Mouse (Mus musculus) left cerebral cortex, postnatal 25 days (tissue): Measurements from ENCODE around the gene Iqca. TPM values are rescaled to one million over a fixed set of nuclear protein-coding genes. Genes with fewer than 3 reads are reported as not detected.

Experiments used
- DNase-seq, 2 experiments: peaks; one replicate each; pipeline ENCODE4 v3.0.0; 2022; ENCODE audit warnings: low spot score in 2 of 2, mixed read lengths in 1 of 2
- intact Hi-C: fragments of 180-260 bp; cut with DNase I; formaldehyde crosslinking; loops from one replicate; pipeline ENCODE4 v1.15.1; 2025
- total RNA-seq, 2 experiments: library from RNA; stranded (reverse); gene quantifications; 2 replicates each; pipeline ENCODE4 v1.2.3; 2021

The Iqca gene
- under 1 TPM; 0.32 to 0.64 TPM for total RNA-seq

DNA sequence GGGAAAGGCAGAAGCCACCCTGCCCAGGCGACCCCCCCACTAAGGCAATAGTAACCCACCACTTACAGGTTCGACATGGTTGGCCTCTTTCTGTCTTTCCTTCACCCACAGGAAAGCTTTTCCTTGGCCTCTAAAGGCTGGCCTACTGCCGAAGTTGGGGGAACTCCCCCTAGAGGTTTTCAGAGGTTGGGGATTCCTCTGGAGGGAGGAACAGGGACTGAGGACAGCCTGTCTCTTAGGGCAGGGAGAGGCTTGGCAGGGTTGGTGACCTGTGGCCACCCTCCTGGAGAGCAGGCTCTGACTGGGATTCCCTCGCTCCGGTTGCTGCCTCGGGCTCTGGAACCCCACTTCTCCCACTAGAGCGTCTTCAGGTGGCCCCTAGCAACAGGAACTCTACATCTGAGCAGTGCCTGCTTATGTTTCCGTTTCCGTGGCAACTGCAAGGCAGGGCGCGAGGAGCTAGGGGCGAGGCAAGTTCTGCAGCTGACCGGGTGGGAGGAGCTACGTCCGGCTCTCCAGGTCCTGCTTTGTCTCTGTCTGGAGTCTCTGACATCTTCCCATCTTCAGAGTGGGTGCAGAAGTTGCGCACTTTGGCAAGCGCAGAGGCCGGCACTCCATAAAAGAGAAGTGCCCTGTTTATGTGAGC lies at the start of gene Iqca:
Gene Iqca, minus strand, starts transcription at position 303 of the 646 bp plus-strand sequence.
- intact Hi-C loops, result no loop called here

DNA sequence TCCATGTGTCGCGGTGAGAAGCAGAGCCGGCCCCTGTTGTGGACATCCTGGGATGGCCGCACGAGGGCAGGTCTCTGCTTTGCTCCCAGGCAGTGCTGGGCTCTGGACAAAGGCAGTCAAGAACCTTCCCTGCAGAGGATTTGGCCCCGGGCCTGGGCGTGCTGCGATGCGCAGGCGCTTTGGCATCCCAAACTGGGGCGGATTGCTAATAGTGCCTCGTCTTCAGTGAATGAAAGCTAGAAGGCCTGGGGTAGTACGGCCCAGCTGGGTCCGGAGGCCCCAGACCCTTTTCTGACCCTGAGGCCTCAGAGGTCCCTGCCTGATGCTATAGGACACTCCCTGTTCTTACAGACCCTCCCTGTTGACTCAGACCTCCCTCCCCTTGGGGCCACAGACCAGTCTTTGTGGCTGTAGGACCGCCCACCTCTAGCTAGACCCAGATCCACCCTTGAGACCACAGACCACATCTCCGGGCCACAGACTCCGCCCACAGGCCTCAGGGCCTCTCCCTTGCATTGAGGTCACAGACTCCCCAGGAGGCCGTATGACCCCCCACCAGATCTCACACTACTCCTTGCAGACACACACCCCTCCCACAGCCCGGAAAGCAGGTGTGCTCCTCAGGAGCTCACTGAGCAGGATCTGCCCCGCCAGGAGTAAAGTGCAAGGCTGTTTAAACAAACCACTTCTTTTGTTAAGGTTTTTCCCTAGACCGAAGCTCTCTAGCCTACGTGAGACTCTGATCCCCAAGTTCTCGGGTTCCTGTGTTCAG lies 49.2 kb upstream of the Iqca start:
- DNase-seq, result peak; percentile 20 to 41
- intact Hi-C loops, result no loop called here

More for the DNA sequence above, at the start of gene Iqca:
- DNase-seq, result peak; percentile 72 to 75

DNA sequence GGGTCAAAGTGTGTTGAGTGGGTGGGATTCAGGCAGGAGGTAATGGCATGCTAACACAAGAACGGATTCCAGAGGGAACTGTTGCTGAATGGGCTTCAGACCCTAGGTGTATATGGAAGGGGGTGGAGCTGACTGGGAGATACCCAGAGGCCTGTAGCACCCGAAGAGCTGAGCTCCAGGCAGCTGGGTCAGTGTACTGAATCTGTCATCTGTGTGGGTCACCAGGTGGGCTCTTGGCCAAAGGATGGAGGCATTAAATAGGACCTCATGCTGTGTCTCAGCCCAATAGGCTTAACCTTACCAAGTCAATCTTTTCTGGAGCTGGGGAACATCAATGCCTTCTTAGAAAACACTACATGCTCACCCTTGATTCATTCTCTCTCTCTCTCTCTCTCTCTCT lies 48.5 kb upstream of the Iqca start:
- intact Hi-C loops, result no loop called here
- no peak for DNase-seq

DNA sequence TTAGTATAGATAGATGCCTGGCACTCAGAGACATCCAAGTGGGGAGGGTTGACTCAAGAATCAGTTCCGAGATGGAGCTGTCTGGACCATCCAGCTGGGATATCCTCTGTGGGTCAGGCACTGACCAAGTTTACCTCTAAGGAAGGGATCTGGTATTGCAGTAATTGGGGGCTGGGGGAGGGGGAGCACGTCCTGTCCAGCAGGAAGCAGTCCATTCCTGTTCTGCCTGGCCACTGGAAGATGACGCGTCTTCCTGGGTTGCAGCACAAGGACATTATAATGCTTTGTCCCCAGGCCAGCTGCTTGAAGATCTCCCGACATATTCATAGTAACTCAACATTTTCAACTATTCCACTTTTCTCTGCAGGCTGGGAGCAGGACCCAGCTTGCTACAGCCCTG lies 48.0 kb upstream of the Iqca start:
- intact Hi-C loops, result no loop called here
- DNase-seq, result no peak

DNA sequence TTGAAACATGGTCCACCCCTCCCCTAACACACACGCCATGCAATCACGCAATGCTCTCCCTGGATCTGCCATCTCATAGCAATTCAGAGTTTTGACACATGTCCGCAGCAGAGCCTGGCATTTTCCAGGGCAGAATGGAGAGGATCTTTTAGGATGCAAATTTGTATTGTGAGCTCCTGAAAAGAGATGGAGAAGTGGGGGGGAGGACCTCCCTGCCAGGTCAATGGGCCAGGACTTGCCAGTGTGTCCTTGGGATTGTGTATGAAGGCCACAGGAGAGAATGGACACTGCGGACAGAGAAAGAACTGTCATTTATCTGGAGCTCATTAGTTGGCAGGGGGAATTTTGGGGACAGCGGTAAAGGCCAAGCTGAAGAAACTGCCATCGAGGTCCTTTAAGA lies 35.8 kb upstream of the Iqca start:
- intact Hi-C loops, result no loop called here
- DNase-seq, result no peak

DNA sequence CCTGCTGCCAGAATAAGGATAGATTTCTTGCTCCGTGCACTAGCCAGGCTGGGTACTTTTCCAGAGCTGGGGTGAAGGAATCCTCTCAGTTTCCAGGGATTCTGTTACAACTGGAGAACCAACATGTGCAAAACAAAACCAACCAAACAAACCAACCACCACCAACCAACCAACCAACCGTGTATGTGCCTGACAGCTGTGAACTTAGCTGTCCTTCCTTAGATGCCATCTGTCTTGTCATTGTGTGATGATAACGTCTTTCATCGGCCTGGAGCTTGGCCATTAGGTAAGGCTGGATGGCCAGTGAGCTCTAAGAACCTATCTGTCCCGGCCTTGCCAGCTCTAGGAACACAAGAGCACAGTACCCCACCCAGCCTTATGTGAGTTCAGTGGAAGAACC lies 33.7 kb upstream of the Iqca start:
- DNase-seq, result no peak
- intact Hi-C loops, result no loop called here

DNA sequence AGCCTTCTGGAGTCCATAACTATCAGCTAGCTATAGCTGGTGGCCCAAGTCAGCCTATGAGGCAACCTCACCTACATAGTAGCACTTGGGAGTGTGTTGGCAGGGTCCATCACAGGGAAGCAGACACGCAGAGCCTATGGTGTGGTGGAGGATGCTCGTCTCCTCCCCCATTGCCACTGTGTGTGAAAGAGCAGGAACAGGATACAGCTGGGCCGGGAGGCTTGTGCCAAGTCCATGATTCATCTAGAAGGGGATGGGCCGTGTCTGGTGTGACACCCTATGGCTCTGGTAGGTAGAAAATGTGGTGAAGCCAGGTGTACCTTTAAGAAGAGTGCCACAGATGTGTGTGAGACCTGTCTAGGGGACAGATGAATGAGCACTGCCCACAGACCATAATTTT lies 33.0 kb upstream of the Iqca start:
- intact Hi-C loops, result no loop called here
- no peak for DNase-seq

DNA sequence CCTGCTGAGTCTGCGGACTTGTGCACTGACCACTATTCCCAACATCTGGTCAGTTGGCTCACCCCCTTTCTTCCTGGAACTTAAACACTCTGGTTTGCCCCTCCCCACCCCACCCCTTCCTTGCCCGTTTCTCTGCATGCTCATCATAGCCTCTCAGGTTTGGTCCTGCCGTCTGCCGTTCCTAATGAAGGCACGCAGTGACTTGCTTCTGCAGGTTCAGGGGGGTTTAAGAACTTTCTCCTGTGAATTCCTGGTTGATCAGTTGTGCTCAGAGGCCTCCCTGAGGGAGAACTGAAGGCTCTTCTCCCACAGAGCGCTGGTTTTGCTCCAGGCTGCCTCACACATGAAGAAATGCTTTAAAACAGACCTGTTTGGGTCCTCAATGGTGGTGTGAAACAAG lies 30.4 kb upstream of the Iqca start:
- intact Hi-C loops, result no loop called here
- no peak for DNase-seq

DNA sequence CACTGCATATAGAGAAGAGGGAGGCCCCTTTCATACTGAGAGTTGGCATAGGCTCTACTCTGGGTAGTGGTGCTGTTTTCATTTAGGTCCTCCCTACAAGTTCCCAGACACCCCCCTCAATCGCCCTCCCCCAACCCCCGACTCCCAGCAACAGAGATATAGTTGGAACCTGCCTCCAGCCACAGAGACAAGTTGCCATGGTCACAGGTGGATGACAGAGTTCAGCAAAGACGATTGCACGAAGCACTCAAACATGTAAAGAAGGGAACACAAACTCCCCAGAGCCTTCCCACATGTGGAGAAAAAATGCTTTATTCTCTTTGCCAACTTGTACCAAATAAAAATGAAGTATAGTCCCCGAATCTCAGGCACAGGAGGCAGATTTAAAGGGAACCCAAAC lies 29.3 kb upstream of the Iqca start:
- peak in 1 of 2 experiments; percentile 63 for DNase-seq
- intact Hi-C loops, result no loop called here

DNA sequence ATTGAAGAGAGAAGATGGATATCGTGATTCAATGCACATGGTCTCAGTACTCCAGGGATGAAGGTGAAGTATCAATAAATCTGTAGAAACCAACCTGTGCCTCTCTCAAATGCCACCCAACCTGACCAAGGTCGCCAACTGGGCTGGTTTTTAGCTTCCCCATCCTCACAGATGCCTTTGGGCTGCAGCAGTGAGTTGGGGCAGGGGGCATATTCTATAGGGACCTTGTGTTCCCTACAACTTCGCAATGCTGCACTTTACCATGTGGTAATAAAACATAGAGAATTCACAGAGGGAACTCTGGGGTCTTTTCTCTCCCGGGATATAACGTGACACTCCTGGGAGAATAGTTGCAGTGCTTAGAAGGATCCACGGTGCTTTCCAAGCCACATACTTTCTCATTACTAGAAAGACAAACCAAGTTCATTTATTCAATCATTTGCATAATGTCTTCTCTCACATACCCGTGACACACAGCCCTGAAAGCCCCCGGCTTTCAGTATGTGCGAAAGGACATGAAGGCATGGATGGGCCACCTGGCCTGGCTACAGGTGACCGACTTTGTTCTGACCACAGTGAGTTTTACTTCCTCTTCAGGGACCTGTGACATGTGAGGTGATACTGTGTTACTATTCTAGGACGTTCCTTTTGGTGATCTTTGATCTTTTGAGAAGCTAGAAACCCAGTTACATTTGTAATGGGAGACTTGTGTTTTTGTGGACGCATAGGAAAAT lies 27.9 kb upstream of the Iqca start:
- intact Hi-C loops, result no loop called here
- no peak for DNase-seq

DNA sequence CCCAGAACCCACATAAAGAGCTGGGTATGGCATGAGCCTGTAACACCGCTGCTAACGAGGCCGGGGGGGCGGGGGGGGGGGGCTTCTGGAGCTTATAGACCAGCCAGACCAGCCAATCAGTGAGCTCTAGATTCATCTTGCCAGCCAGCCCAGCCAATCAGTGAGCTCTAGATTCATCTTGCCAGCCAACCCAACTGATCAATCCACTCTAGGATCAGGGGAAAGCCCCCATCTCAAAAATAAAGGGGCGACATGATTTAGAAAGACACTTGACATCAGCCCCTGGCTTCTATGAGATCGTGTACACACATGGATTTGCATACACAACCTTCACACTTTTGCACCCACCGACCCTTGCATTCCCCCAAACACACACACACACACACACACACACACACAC lies 27.3 kb upstream of the Iqca start:
- intact Hi-C loops, result no loop called here
- no peak for DNase-seq

DNA sequence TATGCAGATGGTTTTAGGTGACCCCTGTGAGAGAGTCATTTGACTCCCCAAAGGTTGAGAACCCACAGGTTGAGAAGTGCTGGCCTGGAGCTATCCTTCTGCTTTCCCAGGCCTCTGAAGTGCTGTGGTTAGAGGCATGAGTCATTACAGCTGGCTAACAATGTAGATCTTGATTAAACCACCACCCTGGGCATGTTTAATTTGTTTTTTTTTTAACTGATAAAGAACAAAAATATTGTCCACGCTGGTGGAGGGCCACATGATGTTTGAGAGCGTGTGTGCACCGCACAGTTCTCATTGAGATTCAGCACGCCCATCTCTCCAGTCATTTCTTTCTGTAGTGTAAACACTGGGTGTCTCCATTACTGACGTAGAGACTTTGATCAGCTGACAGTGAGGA lies 24.8 kb upstream of the Iqca start:
- DNase-seq, result no peak
- intact Hi-C loops, result no loop called here

DNA sequence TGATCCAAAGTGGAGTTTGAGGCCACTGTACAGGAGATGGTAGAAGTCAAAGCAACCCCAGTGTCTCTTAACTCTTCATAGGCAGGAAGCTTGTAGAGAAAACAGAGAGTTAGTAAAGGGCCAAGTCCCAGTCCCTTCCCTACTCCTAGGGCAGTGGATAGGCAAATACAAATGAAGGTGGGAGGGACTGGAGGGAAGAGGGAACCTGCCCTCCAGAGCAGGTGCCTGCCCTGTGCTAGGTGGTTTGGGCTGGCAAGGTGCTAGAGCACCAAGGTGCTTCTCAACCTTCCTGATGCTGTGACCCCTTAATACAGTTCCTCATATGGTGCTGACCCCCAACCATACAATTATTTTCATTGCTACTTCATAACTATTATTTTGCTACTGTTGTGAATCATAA lies 24.4 kb upstream of the Iqca start:
- intact Hi-C loops, result no loop called here
- DNase-seq, result no peak

DNA sequence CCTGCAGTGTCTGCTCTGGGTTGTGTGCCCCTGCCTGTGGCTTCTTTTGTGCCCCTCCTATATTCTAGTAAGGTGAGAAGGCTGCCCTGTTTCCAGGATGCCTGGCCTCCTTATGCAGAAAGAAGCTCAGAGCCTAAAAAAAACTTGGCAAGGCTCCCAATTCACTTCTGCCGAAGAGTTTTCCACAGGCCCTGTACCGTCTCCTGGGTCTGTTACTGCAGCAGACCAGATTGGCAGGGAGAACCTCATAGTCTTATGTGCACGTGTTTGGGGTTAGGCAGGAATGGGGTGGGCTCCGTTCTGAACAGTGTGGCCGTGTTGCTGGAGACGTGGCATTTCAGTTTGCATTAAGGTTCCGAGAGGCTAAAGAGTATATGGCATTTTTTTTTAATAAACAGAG lies 23.0 kb upstream of the Iqca start:
- DNase-seq, result peak in 1 of 2 experiments; percentile 10

DNA sequence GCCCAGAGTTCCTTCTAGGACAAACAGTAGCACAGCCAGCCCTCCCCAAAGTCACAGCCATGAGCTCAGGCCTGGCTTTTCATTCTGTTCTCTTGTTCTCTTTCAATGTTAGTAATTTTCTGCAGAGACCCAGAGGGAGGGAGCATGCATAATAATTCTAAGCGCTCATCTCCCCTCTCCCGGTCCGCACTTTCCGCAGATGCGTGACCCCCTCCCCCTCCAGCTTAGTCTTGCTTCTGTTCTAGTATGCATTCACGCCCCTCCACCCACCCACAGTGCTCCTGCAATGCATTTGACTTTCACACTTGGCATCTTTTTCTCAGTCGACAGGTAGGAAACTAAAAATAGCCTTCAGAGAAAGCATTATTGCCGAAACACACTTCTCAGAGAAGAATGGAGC lies 21.1 kb upstream of the Iqca start:
- no peak for DNase-seq
- intact Hi-C loops, result no loop called here

More for the DNA sequence above, 23.0 kb upstream of the Iqca start:
- intact Hi-C loops, result no loop called here

DNA sequence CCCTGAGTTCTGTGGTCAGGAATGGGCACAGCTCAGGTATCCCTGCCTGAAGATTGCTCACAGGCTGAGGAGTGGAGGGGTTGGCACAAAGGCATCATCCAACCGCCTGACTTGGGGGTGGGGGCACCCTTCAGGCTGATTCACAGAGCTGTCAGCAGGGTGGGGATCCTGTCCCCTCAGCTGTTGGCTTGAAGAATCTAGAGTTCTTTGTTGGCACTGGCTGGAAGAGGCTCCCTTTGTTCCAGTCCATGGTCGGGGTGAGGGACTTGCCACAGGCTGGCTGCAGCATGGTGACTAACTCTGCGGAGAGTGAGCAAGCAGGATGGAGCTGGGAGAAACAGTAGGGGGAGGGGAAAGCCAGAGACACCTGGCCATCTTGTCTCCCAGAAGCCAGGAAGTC lies 11.1 kb upstream of the Iqca start:
- no peak for DNase-seq
- intact Hi-C loops, result no loop called here

DNA sequence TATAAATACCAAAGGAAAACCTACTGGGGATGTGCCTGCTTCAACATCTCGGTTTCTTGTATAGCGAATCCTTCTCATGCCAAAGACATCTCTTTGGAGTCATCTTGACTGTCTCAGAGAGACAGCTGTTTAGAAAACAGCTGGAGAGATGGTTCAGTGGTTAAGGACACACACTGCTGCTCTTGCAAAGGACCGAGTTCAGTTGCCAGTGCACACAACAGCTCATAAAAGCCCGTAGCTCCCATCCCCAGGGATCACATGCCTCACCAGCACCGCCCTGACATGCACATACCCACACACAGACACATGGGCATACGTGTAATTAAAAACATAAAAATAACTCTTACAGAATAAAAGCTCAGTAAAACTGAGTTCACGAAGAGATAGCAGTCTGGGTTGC lies 10.0 kb upstream of the Iqca start:
- intact Hi-C loops, result no loop called here
- DNase-seq, result no peak

DNA sequence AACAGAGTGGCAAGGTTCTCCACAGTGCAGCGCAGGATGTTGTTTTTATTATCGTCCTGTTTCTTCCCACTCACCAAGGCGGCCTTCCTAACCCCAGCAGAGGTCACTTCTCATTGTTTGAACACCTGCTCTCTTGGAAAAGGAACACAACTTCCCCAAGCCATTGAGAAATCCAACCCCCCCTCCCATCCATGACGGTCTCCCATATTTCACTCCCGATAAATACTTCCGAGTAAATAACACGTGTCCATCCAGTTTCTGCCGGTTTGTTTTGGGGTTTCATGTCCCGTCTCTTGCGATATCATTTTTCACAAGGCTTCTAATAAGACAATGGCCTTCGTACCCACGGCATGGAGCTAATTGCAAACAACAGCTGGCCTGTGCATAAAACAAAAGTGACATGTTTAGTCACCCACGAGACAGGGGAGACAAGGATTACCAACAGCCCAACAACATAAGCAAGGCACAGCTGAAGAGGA lies 9.2 kb upstream of the Iqca start:
- no peak for DNase-seq
- intact Hi-C loops, result no loop called here

DNA sequence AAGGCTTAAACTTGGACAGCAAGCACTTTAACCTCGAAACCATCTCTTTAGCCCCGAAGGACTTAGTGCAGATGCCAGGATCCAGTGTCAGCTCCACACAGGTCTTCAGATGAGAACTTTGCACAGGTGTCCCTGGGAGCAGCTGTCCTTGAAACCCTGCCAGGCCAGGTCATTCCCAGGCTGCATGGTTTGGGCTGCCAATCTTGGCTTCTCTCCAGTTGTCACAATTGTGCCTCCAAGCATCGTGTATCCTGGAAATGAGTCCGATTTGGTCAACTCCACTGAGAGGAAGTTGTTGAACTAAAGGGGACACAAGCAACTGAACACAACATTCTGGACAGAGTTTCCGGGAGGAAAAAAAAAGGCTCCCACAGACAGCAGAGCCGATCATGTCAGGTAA lies 8.4 kb upstream of the Iqca start:
- intact Hi-C loops, result no loop called here
- DNase-seq, result no peak

DNA sequence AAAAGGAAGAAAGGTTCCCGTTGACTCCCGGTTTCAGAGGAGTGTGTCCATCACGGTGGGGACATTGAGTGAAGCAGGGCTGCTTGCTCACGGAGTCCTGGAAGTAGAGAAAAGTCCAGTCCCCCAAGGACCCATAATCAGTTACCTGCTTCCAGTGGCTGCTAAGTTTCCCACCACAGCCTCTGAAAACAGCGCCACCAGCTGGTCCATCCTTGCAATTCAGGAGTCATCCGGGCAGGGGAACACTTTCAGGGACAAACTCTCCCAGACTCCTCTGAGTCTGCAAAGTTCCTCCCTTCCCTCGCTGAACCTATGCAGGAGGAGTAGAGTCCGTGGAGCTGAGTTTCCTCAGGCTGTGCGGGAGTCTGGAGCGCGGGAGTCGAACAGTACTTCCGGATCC lies 6.7 kb upstream of the Iqca start:
- intact Hi-C loops, result no loop called here
- DNase-seq, result no peak

DNA sequence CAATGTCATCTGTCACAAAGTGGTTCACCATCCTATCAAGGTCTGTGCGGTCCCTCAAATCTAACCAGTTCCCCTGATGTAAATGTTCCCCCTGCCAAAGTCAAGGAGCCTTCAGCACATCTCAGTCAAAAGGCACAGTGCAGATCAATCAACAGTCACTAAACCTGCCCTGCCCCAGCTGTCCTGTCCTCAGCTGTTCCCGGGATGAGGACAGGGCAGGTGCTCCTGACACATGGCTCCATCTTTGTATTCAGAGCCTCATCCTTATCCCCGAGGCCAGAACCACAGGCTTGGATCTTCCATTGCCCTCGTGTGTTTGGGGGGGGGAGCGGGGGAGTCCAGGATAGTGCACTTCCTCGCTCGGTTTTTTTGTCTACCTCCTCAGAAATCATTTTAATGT lies 3.4 kb upstream of the Iqca start:
- no peak for DNase-seq
- intact Hi-C loops, result no loop called here
